Mouse (Mus musculus) left cerebral cortex, postnatal 10 days (tissue): ENCODE data around the gene Cpn1. TPM values are rescaled to one million over a fixed set of nuclear protein-coding genes. Genes with fewer than 3 reads are reported as not detected.

Experiments
- DNase-seq, 2 experiments: peaks; one replicate each; pipeline ENCODE4 v3.0.0; 2021 to 2022; ENCODE audit warnings: low spot score in 2 of 2, mixed read lengths in 1 of 2; ENCODE audit errors: extremely low spot score in 1 of 2
- intact Hi-C: fragments of 180-260 bp; cut with DNase I; formaldehyde crosslinking; loops from one replicate; pipeline ENCODE4 v1.15.1; 2025
- total RNA-seq, 2 experiments: library from RNA; stranded (reverse); gene quantifications; 2 replicates each; pipeline ENCODE4 v1.2.3; 2021

Gene Cpn1
- total RNA-seq, result under 1 TPM; 0.21 to 0.24 TPM

GRCm38 (mm10) chr19:43986069-43986794 is at the start of gene Cpn1:
Gene Cpn1, minus strand, starts transcription at chr19:43986556.
- DNase-seq, result no peak
- intact Hi-C loops, result no loop called here

GRCm38 (mm10) chr19:44033396-44033795 is 47.0 kb upstream of the Cpn1 start:
- DNase-seq, result no peak
- intact Hi-C loops, result no loop called here

- intact Hi-C loops, result no loop called here
- no peak for DNase-seq
Measured at GRCm38 (mm10) chr19:44032046-44032744, 45.8 kb upstream of the Cpn1 start.

- intact Hi-C loops, result no loop called here
- no peak for DNase-seq
Measured at GRCm38 (mm10) chr19:44030024-44030423, 43.7 kb upstream of the Cpn1 start.

- intact Hi-C loops, result no loop called here
Measured at GRCm38 (mm10) chr19:44028972-44029371, 42.6 kb upstream of the Cpn1 start, which contains the start of gene Cyp2c23. Gene Cyp2c23, minus strand, starts transcription at chr19:44029208.

GRCm38 (mm10) chr19:44026956-44027530 is 40.7 kb upstream of the Cpn1 start:
- DNase-seq, result no peak
- intact Hi-C loops, result no loop called here

More at GRCm38 (mm10) chr19:44028972-44029371, 42.6 kb upstream of the Cpn1 start, which contains the start of gene Cyp2c23:
- DNase-seq, result no peak

GRCm38 (mm10) chr19:44024921-44025585 is 38.7 kb upstream of the Cpn1 start:
- intact Hi-C loops, result no loop called here
- no peak for DNase-seq

- intact Hi-C loops, result no loop called here
- DNase-seq, result no peak
Measured at GRCm38 (mm10) chr19:44023066-44023465, 36.7 kb upstream of the Cpn1 start.

GRCm38 (mm10) chr19:44021502-44021901 is 35.1 kb upstream of the Cpn1 start:
- intact Hi-C loops, result no loop called here
- DNase-seq, result no peak

GRCm38 (mm10) chr19:44019739-44020138 is 33.4 kb upstream of the Cpn1 start:
- intact Hi-C loops, result no loop called here

GRCm38 (mm10) chr19:44013862-44014261 is 27.5 kb upstream of the Cpn1 start:
- intact Hi-C loops, result no loop called here
- DNase-seq, result no peak

More at GRCm38 (mm10) chr19:44019739-44020138, 33.4 kb upstream of the Cpn1 start:
- DNase-seq, result no peak

- DNase-seq, result peak in 1 of 2 experiments; percentile 80
- intact Hi-C loops, result no loop called here
Measured at GRCm38 (mm10) chr19:44008784-44009183, 22.4 kb upstream of the Cpn1 start.

- intact Hi-C loops, result no loop called here
Measured at GRCm38 (mm10) chr19:44007186-44007585, 20.8 kb upstream of the Cpn1 start.

GRCm38 (mm10) chr19:44005025-44005424 is 18.7 kb upstream of the Cpn1 start:
- no peak for DNase-seq
- intact Hi-C loops, result no loop called here

More at GRCm38 (mm10) chr19:44007186-44007585, 20.8 kb upstream of the Cpn1 start:
- DNase-seq, result peak in 1 of 2 experiments; percentile 11

- intact Hi-C loops, result no loop called here
- DNase-seq, result no peak
Measured at GRCm38 (mm10) chr19:44004261-44004660, 17.9 kb upstream of the Cpn1 start.

GRCm38 (mm10) chr19:44000720-44001119 is 14.4 kb upstream of the Cpn1 start:
- intact Hi-C loops, result no loop called here
- DNase-seq, result no peak

- intact Hi-C loops, result no loop called here
- no peak for DNase-seq
Measured at GRCm38 (mm10) chr19:44000061-44000460, 13.7 kb upstream of the Cpn1 start.

GRCm38 (mm10) chr19:43998802-43999527 is 12.6 kb upstream of the Cpn1 start:
- no peak for DNase-seq

GRCm38 (mm10) chr19:43998101-43998500 is 11.7 kb upstream of the Cpn1 start:
- DNase-seq, result peak; percentile 26 to 65
- intact Hi-C loops, result no loop called here

More at GRCm38 (mm10) chr19:43998802-43999527, 12.6 kb upstream of the Cpn1 start:
- intact Hi-C loops, result no loop called here
